Mouse (Mus musculus) midbrain, embryonic 14.5 days (tissue): Measurements from ENCODE around the gene 1700018B08Rik. TPM values are rescaled to one million over a fixed set of nuclear protein-coding genes. Genes with fewer than 3 reads are reported as not detected.

ENCODE experiments used
- ATAC-seq: fragments of 200-750 bp; cut with Nextera tagmentation; 2 replicates; pipeline ENCODE4 v1.8.0; 2017; ENCODE audit warnings: moderate number of reproducible peaks, moderate library complexity; ENCODE audit not compliant: low FRiP score, low TSS enrichment
- DNase-seq: peaks from one replicate; pipeline ENCODE4 v3.0.0-alpha.2; 2015
- H3K27ac ChIP-seq: fragments of 300-500 bp; sonication (generic); replicated peaks from 2 replicates; pipeline ENCODE4 v1.5.1; 2014; ENCODE audit warnings: mild to moderate bottlenecking, low read depth, low read length, moderate library complexity
- H3K27me3 ChIP-seq: fragments of 300-500 bp; sonication (generic); 2 replicates; pipeline ENCODE4 v1.6.1; 2014; ENCODE audit warnings: low read length, control low read depth, mixed read lengths; ENCODE audit not compliant: control insufficient read depth, insufficient read depth
- H3K36me3 ChIP-seq: fragments of 300-500 bp; sonication (generic); 2 replicates; pipeline ENCODE4 v1.6.1; 2014; ENCODE audit warnings: low read length, control low read depth; ENCODE audit not compliant: control insufficient read depth, insufficient read depth
- H3K4me1 ChIP-seq: fragments of 300-500 bp; sonication (generic); 2 replicates; pipeline ENCODE4 v1.6.1; 2014; ENCODE audit warnings: mild to moderate bottlenecking, antibody characterized with exemption, low read length, control low read depth; ENCODE audit not compliant: control insufficient read depth, insufficient read depth
- H3K4me2 ChIP-seq: fragments of 300-500 bp; sonication (generic); 2 replicates; pipeline ENCODE4 v1.6.1; 2014; ENCODE audit warnings: mild to moderate bottlenecking, low read length, moderate library complexity
- H3K4me3 ChIP-seq: fragments of 300-500 bp; sonication (generic); replicated peaks from 2 replicates; pipeline ENCODE4 v1.5.1; 2014; ENCODE audit warnings: low read depth, low read length
- H3K9ac ChIP-seq: fragments of 300-500 bp; sonication (generic); replicated peaks from 2 replicates; pipeline ENCODE4 v1.6.1; 2014; ENCODE audit warnings: mild to moderate bottlenecking, low read length, moderate library complexity
- H3K9me3 ChIP-seq: fragments of 300-500 bp; sonication (generic); 2 replicates; pipeline ENCODE4 v1.6.1; 2016; ENCODE audit warnings: low read length, control low read depth, mixed read lengths; ENCODE audit not compliant: control insufficient read depth
- WGBS: fragments of 180-500 bp; shearing (Covaris S2); extraction: QIAGEN DNeasy Blood & Tissue Kit; methylation state at CpG from one replicate; pipeline ENCODE4 v1.1.7; 2014; 5-methylcytosine and 5-hydroxymethylcytosine counted together
- polyA plus RNA-seq: library from polyadenylated mRNA; unstranded; fragments of >200 nt; fragmentation: Nextera tagmentation; extraction: Ambion mirVana; gene quantifications from 2 replicates; pipeline ENCODE4 v1.2.1, GENCODE M21; 2014

Gene 1700018B08Rik
- polyA plus RNA-seq, 1 experiment from 2014 or later, result 0.22 TPM

DNA sequence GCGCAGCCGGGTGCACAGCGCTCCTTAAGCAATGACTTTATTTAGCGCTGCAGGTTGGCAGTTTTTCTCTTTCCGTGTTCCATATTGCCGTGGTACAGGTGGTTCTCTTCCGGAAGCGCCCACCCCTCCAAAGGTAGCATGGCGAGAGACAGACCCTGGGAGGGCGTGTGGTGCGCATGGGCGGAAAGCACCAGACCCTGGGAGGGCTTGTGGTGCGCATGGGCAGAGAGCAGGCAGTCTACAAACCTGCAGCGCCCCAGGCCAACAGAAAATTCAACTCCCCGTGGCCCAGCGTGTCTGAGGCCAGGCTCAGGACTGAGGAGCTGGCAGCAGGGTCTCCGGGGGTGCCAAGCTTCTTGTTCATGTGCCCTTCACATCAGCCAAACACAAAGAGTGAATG, 26.7 kb upstream of the 1700018B08Rik start:
- H3K36me3 ChIP-seq, result peaks cover 3% of the 10 kb centered on the region; the same call in 1 of the 2 replicates
- H3K4me3 ChIP-seq, result no peak overlapping the region
- no peak for DNase-seq
- H3K4me1 ChIP-seq, result 0 out of 2 replicates have a peak, but pooled peaks cover 2% of the 10 kb centered on the region
- ATAC-seq, result no peak
- no peaks in the 10 kb centered on the region for H3K27me3 ChIP-seq
- no peaks in the 10 kb centered on the region for H3K9me3 ChIP-seq
- no peak overlapping the region for H3K9ac ChIP-seq
- WGBS, result 87% methylated on average over 17 of the region's 17 CpGs
- no peak overlapping the region for H3K4me2 ChIP-seq
- H3K27ac ChIP-seq, result no peak overlapping the region

DNA sequence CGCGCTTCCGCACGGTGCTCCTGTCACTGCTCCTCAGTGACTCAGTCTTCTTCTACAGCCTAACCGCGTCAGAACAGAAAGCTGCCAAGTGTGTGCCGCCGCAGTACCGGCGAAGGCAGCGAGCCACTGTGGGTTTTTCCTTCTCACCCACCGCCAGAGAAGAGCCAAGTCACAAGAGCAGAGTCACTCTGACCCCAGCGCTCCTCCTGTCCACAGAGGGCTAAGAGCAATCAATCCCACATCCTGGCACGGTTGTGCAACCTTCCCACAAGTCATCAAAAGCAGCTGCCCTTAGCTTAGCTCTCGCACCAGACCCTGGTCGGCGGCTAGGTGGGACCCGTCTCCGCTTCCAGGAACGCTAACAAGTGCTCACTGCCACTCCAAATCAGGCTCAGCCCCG, 26.2 kb upstream of the 1700018B08Rik start:
- DNase-seq, result no peak
- Histone ChIP-seq H3K27me3 (no peaks in the 10 kb centered on the region), H3K4me2 (no peak overlapping the region), H3K4me1 (no peaks in the 10 kb centered on the region), H3K36me3 (peaks cover 5% of the 10 kb centered on the region; the same call in 1 of the 2 replicates), H3K9ac (no peak overlapping the region), H3K4me3 (no peak overlapping the region), H3K27ac (no peak overlapping the region), H3K9me3 (no peaks in the 10 kb centered on the region)
- 89% methylated on average over 21 of the region's 21 CpGs for WGBS
- no peak for ATAC-seq

DNA sequence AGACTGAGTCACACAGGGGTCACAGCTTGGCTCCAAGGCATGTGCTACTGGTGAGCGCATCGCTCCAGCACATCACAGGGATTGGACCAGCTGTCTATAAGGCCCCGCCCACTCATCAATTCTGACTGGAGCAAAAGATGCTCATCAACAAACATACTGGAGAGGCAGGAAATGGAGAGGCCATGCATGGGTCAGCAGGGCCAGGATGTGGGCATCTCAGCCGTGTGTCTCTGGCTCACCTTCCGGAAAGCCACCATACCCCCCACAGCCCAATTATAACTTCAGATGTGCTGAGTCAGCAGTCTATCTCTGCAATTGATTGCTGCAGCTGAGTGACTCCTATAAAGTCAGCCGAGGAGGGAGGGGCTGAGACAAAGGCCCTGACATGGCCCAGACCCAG, 24.2 kb upstream of the 1700018B08Rik start:
- 77% methylated on average over 6 of the region's 6 CpGs for WGBS

DNA sequence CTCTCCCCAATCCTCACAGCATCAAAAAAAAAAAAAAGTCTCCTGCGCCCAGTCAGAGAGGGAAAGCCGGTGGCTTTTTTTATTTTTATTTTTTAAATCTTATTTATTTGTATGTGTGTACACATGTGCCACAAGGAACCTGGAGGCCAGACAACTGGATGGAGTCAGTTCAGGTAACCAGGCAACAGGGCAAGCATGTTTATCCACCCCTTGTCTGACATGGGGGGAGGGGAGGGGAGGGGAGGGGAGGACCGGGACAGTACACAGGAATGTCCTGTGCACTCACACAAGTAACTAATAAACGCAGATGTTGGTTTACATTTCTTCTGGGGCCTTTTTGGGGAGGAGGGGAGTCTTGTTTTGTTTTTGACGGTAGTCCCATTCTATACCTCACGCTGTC, 19.6 kb upstream of the 1700018B08Rik start:
- Histone ChIP-seq H3K4me3 (no peak overlapping the region), H3K4me1 (no peaks in the 10 kb centered on the region), H3K27ac (no peak overlapping the region), H3K27me3 (no peaks in the 10 kb centered on the region), H3K9me3 (no peaks in the 10 kb centered on the region), H3K36me3 (peaks cover 22% of the 10 kb centered on the region), H3K4me2 (no peak overlapping the region), H3K9ac (no peak overlapping the region)
- 56% methylated on average over 6 of the region's 6 CpGs for WGBS
- no peak for ATAC-seq
- no peak for DNase-seq

More for the DNA sequence above, 24.2 kb upstream of the 1700018B08Rik start:
- Histone ChIP-seq H3K4me3 (no peak overlapping the region), H3K36me3 (peaks cover 5% of the 10 kb centered on the region; the same call in 1 of the 2 replicates), H3K9ac (no peak overlapping the region), H3K9me3 (no peaks in the 10 kb centered on the region), H3K27me3 (no peaks in the 10 kb centered on the region), H3K4me2 (no peak overlapping the region), H3K4me1 (no peaks in the 10 kb centered on the region), H3K27ac (no peak overlapping the region)
- DNase-seq (no peak), ATAC-seq (no peak)

DNA sequence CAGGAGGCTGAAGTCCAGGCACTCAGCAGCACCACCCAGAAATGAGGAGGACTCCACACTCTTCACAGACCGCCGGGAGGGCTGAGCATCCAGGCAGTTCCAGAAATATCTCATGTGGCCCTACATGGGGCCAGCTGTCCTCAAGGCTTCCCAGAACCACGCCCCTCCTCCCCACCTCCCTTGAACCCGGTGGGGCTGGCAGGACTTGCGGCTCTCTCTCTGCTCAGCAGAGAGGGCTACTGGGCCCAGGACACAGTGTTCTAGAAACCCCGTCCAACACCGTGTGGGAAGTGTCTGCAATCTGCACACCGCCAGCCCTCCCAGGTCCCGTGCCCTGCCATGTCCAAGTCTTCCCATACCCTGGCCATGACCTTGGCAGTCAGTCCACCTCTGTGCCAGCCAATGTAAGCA, 18.8 kb upstream of the 1700018B08Rik start:
- DNase-seq, result no peak
- no peak for ATAC-seq
- Histone ChIP-seq H3K4me3 (no peak overlapping the region), H3K9ac (no peak overlapping the region), H3K4me1 (no peaks in the 10 kb centered on the region), H3K27ac (no peak overlapping the region), H3K4me2 (no peak overlapping the region), H3K9me3 (no peaks in the 10 kb centered on the region), H3K27me3 (no peaks in the 10 kb centered on the region), H3K36me3 (peaks cover 30% of the 10 kb centered on the region)
- WGBS, result 80% methylated on average over 9 of the region's 9 CpGs

DNA sequence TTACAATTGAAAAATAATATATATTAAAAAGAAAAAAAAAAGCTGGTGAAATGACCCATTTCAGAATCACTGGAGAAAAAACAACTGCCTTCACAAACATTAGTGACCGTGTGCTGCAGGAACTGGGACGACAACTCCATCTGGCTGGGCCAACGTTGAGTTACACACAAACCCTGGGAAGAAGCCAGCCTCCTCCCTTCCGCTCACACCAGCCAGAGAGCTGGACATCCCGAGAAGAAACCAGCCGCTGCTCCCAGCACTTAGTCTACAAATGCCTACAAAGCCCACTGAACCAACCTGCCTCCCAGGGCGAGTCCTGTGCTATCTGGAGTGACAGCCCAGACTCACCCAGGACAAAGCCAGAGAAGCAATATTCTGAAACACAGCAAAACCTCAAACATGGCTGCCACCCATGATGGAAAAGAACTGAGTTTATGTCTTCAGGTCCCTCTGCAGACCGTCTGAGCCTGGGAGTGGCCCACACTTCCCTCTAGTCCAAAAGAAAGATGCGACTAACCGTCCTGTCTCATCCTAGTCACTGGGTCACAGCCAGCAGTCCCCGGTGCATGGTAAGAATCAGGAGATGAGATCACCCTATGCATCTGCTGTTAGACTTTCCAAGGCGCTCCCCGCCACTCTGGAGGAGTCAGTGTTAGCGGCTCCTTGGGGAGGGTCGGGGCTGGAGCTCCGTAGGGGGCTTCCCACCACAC, 17.7 kb upstream of the 1700018B08Rik start:
- Histone ChIP-seq H3K27ac (no peak overlapping the region), H3K27me3 (no peaks in the 10 kb centered on the region), H3K9ac (no peak overlapping the region), H3K4me1 (no peaks in the 10 kb centered on the region), H3K36me3 (peaks cover 33% of the 10 kb centered on the region), H3K4me3 (no peak overlapping the region), H3K9me3 (no peaks in the 10 kb centered on the region), H3K4me2 (no peak overlapping the region)
- 88% methylated on average over 16 of the region's 16 CpGs for WGBS
- DNase-seq, result no peak
- ATAC-seq, result no peak

DNA sequence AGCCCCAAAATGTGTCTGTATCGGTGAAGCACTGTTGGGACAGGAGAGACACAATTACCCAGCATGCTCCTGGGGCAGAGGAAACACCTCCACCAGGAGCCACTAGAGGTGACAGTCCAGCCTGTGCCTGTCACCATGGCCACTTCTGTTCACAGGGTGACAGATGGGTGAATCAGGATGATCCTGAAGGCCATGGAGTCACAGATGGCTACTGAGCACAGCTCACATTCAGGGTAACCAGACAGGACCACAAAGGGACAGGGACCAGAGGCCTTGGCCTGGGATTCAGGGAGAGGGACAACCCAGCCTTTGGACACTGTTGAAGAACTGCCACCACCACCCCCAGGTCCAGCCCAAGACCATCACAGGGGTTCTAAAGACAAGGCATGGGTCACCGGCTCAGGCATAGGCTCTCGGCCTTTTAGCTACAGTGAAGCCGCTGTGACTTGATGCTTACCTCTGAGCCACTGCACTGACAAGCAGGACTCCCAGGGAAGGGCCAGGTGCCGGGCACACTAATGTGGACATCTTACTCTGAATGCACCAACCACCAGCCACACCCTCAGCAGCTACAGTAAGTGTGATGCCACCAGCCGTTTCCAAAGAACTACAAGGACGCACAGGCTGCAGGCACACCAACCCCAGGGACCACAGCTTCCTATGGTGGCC, 16.4 kb upstream of the 1700018B08Rik start:
- no peak for ATAC-seq
- Histone ChIP-seq H3K36me3 (peaks cover 31% of the 10 kb centered on the region), H3K4me2 (no peak overlapping the region), H3K4me1 (no peaks in the 10 kb centered on the region), H3K9me3 (no peaks in the 10 kb centered on the region), H3K4me3 (no peak overlapping the region), H3K27ac (no peak overlapping the region), H3K9ac (no peak overlapping the region), H3K27me3 (no peaks in the 10 kb centered on the region)
- DNase-seq, result no peak
- WGBS, result 92% methylated on average over 7 of the region's 7 CpGs

DNA sequence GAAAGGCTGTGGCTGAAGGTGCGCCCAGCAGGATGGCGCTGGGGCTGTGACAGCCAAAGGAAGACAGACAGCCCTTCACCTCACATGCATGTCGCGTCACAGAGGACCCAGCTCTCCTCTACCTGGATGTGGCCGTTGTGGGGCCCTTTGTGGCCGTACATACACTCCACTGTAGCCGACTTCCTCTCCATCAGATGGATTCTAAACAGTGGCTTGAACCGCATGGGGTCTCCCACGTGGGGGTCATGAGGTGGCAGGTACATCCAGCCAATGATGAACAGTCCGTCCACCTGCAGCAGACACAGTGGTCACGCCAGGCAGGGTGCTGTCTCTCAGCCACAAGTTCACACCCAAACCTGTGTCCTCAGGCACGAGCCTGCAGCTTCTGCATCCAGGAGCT, 15.7 kb upstream of the 1700018B08Rik start:
- WGBS, result 94% methylated on average over 12 of the region's 12 CpGs
- Histone ChIP-seq H3K27me3 (no peaks in the 10 kb centered on the region), H3K9me3 (no peaks in the 10 kb centered on the region), H3K9ac (no peak overlapping the region), H3K4me3 (no peak overlapping the region), H3K4me2 (no peak overlapping the region), H3K36me3 (peaks cover 38% of the 10 kb centered on the region), H3K4me1 (no peaks in the 10 kb centered on the region), H3K27ac (no peak overlapping the region)
- DNase-seq (no peak), ATAC-seq (no peak)

DNA sequence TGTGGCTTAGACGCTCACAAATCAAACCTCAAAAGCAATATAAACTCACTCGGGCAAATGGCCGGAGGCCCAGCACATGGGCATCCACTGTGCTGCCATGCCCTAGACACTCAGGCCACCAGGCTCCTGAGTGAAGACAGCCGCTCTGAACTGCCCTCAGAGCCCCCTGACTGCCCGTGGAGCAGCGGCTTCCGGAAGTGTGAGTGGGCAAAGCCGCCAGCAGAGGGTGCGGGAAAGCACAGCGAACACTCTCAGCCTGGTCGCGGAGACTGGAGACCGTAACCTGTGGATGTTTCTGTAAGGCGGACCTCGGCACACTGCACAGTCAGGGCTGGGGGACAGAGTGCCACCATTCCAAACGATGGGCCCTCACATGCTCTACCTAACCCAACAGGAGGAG, 14.4 kb upstream of the 1700018B08Rik start:
- DNase-seq, result no peak
- Histone ChIP-seq H3K4me1 (no peaks in the 10 kb centered on the region), H3K27ac (no peak overlapping the region), H3K9ac (no peak overlapping the region), H3K9me3 (no peaks in the 10 kb centered on the region), H3K27me3 (no peaks in the 10 kb centered on the region), H3K4me3 (no peak overlapping the region), H3K4me2 (no peak overlapping the region), H3K36me3 (peaks cover 51% of the 10 kb centered on the region)
- 93% methylated on average over 16 of the region's 16 CpGs for WGBS
- ATAC-seq, result no peak
